Mouse (Mus musculus) kidney, adult 9 months (tissue): ENCODE results near the gene Smarca5.

Experiments used
- DNase-seq: peaks from one replicate; pipeline ENCODE4 v3.0.0; 2022

Gene Smarca5

GRCm38 (mm10) chr8:80739155-80739924 is at the start of gene Smarca5:
TSS of gene Smarca5 (minus strand) at chr8:80739497.
- peak; percentile 97 for DNase-seq

DNA sequence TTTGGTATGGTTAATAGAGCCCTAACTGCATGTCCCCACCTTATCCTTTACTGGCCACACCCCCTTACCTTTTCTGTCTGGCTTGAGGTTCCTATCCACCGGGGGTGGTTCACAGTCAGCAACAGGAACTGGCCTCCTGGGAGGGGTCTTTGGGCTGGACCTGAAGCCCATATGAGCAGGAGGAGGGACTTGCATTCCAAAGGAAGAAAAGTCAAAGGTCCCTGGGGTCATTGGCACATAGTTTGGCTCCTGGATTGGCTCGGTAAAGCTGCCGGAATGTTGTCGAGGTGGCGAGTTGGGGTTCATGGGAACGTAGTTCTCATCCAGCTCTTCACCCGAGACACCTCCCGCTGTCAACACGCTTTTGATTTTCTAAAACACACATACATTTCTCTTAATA is 45.3 kb upstream of the Smarca5 start:
- DNase-seq = peak; percentile 58

DNA sequence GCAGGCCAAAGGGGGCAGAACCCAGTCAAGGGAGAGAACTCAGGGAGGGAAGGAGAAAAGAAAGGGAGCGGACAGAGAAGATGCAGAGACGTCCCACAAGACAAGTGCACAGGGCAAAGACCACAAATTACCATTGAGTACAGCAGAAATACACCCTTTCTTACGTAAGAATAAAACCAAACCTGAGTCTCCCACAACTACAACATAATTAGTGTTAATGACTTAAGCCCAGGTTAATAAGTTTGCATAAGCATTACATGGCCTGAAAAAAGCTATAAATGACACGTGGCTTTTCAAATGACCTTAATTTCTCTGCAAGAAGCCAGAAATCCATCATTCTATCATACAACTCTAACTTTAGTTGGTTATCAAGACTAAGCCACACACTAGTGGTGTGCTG is 44.0 kb upstream of the Smarca5 start:
- DNase-seq = peak; percentile 56

DNA sequence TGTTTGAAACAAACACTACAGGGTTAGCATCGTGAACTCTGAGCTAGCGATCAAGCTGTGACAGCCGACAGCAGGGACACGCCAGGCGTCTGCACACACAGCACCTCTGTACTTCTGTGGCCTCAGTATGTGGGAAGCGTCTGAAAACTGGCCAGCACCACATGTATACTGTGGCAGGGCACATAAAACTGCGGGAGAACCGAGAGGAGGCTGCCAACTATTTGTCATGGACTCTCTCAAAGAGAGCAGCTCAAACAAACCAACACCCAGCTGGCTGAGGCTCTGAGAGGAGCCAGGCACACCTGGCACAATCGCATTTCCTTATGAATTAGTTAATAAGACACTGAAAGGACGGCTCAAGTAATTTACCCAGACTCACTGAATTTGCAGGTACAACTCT is 42.0 kb upstream of the Smarca5 start:
- no peak for DNase-seq

DNA sequence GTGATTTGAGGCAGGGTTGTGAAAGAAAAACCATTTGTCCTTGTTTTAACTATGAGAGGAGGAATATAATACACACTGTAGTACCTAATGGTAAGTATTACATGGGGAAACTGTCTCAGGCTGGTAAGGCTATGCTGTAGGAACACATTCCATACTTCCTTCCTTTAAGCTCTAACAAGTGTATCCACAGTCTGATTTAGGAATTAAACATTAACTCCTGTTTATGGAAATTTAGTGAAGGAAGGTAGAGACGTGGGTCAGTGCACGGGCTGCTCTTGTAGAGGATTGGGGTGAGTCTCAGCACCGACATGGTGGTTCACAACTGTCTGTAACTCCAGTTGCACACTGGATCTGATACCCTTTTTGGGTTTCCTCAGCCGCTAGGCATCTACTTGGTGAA is 41.0 kb upstream of the Smarca5 start:
- no peak for DNase-seq

DNA sequence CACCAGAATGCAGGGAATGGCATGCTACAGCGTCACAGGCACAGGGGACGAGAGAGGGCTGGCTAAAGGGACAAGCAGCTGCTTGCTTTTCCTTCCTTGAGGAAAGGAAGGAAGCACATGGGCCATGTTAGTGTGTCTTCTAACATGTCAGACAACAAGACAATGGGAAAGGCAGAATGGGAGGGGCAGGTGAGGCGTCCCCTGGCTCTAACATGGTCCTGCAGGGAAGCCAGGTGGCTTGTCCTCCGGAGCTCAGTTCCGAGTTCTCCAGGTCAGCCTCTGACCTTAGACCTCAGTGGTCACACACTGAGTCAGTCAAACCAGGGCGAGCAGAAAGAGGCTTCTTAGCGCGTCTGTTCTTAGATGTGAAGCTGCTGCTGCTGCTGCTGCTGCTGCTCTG is 37.1 kb upstream of the Smarca5 start:
- peak; percentile 30 for DNase-seq

GRCm38 (mm10) chr8:80772732-80773460 is 33.6 kb upstream of the Smarca5 start:
- peak; percentile 66 for DNase-seq

GRCm38 (mm10) chr8:80768451-80768850 is 29.2 kb upstream of the Smarca5 start:
- DNase-seq = no peak

DNA sequence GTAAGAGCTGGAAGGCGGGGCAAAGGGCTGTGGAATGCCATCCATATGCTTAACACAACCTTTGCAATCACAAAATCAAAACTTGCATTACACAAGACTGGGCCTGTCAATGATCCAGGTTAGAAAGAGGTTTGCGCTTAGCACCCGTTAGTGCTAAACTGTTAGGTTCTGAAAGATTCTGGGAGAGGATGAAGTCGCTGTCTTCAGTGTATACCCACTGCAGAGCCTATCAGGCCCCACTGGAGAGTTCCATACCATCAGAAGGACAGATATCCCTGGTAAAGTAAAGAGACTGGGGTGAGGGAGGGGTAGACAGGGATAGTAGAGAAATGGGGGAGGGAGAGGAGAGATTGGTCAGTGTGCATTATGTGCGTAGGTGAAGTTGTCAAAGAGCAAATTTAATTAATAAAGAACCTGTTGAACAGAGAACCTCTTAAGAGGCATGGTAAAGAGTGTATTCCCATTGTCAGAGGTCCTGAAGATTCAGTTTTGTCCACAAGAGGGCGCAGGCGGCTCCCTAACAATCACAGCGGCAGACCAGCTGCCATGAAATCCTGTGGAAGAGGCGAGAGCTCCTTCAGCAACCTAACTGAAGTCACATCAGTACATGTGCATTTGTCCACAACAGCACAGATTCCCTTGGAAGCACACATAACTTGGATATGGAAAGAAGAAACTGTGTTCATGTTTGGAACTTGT is 13.9 kb upstream of the Smarca5 start:
- DNase-seq = peak; percentile 86

DNA sequence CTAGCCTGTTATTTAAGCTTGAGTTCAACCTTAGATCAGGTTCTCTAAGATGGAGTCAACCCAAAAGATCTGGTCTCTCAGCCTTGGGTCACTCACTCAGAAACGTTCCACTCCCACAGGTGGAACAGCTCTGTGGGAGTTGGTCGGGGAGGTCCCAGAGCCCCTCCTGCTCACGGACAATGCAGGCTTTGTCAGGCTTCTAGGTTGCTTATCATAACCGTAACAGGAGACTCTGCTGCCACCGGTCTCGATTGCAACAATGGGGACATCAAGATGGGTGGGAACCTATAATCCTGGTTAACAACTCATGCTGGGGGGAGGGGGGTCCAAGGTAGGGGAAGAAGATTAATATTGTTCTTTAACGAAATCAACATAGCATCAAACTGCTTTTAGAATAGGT is 13.1 kb upstream of the Smarca5 start:
- DNase-seq = no peak

DNA sequence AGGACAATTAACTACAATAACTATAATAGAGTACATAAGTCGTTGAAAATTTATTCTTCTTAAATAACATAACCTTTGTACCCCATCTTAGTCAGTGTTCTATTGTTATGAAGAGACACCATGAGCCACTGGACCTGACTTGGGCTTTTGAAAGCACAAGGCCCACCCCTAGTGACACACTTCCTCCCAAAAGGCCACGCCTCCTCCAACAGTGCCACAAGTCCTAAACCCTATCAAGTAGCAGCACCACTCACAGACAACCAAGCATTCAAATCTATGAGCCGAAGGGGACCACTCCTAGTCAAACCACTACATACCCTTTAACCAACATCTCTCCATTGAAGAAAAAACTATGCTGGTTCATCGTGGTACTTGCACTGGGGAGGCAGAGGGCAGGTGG is 9.8 kb upstream of the Smarca5 start:
- DNase-seq = no peak

DNA sequence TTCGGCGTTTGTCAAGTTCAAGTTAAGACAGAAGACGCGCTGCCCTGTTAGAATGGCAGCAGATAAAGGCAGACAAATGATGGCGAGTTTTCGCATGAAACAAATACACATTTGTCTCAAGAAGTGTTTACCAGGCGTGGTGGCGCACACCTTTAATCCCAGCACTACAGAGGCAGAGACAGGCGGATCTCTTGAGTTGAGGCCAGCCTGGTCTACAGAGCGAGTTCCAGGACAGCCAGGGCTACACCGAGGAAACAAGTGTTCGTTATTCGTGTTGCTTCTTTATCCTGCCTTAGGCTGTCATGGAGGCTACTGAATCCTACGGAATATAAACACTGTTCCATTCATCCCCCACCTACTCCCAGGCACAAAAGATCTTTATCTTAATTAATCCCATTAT is 635 bp upstream of the Smarca5 start:
- DNase-seq = no peak

GRCm38 (mm10) chr8:80738388-80739154 is 726 bp downstream of the Smarca5 start:
- peak; percentile 36 for DNase-seq

DNA sequence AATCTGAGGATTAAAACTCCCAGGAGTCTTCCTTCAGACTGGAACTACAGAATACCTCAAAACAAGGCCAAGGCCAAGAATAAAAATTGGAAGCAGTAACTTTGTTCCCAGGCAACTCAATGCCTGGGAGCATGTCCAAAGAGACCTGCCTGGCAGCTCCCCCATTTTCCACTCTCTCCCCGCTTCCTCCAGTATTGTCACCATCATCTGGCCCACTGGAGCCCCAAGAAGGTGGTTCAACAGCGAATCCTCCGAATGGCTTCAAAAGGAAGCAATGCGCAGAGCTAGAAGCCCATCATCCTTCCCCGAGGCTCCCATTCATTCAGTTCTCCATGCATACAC is 1.3 kb downstream of the Smarca5 start:
- DNase-seq = peak; percentile 27

GRCm38 (mm10) chr8:80732326-80732725 is 7.0 kb downstream of the Smarca5 start:
- no peak for DNase-seq

DNA sequence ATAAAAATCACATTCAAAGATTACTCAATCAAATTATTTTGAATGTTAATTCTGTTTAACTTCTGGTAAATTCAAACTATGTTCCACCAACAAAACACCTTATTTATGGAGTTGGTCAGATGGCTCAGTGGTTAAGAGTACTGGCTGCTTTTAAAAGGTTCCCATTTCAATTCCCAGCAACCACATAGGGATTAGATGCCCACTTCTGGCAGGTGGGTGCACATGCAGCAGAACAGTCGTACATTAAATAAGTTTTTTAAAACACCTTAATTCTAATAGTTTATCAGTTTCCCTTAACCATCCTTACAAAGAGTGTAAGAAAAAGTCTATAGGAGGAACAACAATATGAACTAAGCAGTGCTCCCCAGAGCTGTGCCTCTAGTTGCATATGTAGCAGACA is 24.8 kb downstream of the Smarca5 start:
- DNase-seq = peak; percentile 6

DNA sequence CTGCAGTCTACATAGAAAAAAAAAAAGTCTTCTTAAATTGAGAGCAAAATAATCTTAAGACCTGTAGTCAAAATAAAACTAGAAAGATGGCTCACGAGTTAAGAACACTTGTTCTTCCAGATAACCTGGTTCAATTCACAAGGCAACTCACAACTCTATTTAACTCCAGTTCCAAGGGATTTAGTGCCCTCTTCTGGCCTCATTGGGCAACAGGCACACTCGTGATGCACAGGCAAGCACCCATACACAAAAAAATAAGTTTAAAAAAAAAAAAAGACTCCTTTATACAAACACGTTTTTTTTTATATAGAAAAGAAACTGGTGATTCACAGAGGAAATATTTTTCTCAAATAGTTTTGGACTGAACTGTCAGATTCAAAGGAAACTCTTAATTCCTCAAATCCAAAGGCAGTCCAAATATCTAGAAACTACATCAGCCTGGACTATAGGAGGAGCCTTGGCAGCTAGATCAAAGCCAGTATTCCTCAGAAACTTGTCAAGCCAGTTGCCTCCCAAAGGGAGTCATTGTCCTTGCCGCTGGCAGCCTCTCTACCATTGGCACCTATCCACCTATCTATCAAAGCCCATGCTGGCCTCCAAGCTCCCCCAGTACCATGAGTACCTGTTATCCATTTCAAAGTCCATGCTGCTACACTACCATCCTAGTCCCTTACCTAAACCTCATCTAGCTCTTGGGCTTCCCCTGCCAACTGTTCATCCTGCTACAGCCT is 28.5 kb downstream of the Smarca5 start:
- peak; percentile 13 for DNase-seq

GRCm38 (mm10) chr8:80688141-80688540 is 51.2 kb downstream of the Smarca5 start:
- peak; percentile 77 for DNase-seq

- DNase-seq = no peak
These were observed 55.5 kb downstream of the Smarca5 start for GRCm38 (mm10) chr8:80683756-80684335.

GRCm38 (mm10) chr8:80682594-80682993 is 56.7 kb downstream of the Smarca5 start:
- no peak for DNase-seq

GRCm38 (mm10) chr8:80669277-80669901 is 69.9 kb downstream of the Smarca5 start:
- DNase-seq = no peak

GRCm38 (mm10) chr8:80663476-80663875 is 75.8 kb downstream of the Smarca5 start:
- no peak for DNase-seq
